Mouse (Mus musculus) spleen, adult 2 months (tissue): ENCODE results near the gene Dnajc6. TPM values are rescaled to one million over a fixed set of nuclear protein-coding genes. Genes with fewer than 3 reads are reported as not detected.

Experiments used
- DNase-seq, 2 experiments: peaks; one replicate each; pipeline versions ENCODE4 v3.0.0 to v3.0.0-alpha.2; 2012 to 2021; ENCODE audit warnings: low spot score in 2 of 2, low read depth in 1 of 2
- H3K27ac ChIP-seq: fragments of 200-500 bp; 2 replicates; pipeline ENCODE4 v1.5.1; 2012; ENCODE audit warnings: low read length, inconsistent platforms; ENCODE audit not compliant: insufficient read depth
- H3K27me3 ChIP-seq: fragments of 200-500 bp; 2 replicates; pipeline ENCODE4 v1.6.1; 2012; ENCODE audit warnings: mild to moderate bottlenecking, moderate library complexity, low read length, inconsistent platforms; ENCODE audit not compliant: control insufficient read depth, insufficient read depth
- H3K36me3 ChIP-seq: fragments of 200-500 bp; 2 replicates; pipeline ENCODE4 v1.6.1; 2012; ENCODE audit warnings: mild to moderate bottlenecking, low read length, inconsistent platforms; ENCODE audit not compliant: control insufficient read depth, insufficient read depth
- H3K4me1 ChIP-seq: fragments of 200-500 bp; 2 replicates; pipeline ENCODE4 v1.6.1; 2011; ENCODE audit warnings: inconsistent platforms; ENCODE audit not compliant: control insufficient read depth, insufficient read depth, insufficient read length
- H3K4me3 ChIP-seq: fragments of 200-500 bp; 2 replicates; pipeline ENCODE4 v1.5.1; 2011; ENCODE audit warnings: mild to moderate bottlenecking, inconsistent platforms; ENCODE audit not compliant: insufficient read depth, insufficient read length; ENCODE audit errors: extremely low read depth
- CTCF ChIP-seq: fragments of 200-500 bp; IDR thresholded peaks from 2 replicates; pipeline ENCODE4 v1.5.1; 2011; ENCODE audit warnings: mild to moderate bottlenecking, inconsistent platforms; ENCODE audit not compliant: insufficient read depth, insufficient read length, insufficient replicate concordance; ENCODE audit errors: extremely low read depth
- POLR2A ChIP-seq: fragments of 200-500 bp; IDR thresholded peaks from 2 replicates; pipeline ENCODE4 v1.6.1; 2011; ENCODE audit warnings: low read depth, low read length, inconsistent platforms
- WGBS: fragments of 180-500 bp; shearing (Covaris S2); methylation state at CpG from one replicate; pipeline ENCODE4 v1.1.7; 2018; 5-methylcytosine and 5-hydroxymethylcytosine counted together
- polyA plus RNA-seq: library from polyadenylated mRNA; depleted of rRNA; stranded (reverse); fragments of >200 nt; gene quantifications from 2 replicates; pipeline ENCODE4 v1.2.3, GENCODE M21; 2012

Dnajc6 gene
- polyA plus RNA-seq, 1 experiment: 1.6 TPM

DNA sequence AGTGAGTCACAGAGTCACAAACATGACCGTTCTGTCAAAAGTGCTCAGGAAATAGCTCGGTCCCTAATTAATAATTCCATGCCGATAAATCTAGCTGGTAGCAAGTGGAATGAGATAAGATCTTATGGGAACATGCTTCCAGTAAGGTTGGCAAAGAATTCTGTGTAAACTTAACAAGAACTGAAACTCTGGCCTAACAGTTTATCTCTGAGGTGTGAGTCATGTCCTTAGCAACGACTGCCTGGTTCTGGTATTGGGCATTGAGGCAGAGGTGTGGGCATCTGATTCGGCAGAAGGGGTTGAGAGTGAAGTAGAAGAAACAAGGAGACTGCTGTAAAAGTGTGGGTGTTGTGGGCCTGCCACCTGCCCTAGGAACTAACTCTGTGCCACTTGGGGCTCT, 173.4 kb downstream of the Dnajc6 start:
- H3K27ac ChIP-seq: no peak overlapping the region
- no peak overlapping the region for H3K4me3 ChIP-seq
- no peak for DNase-seq
- no peaks in the 10 kb centered on the region for H3K36me3 ChIP-seq
- TF ChIP-seq CTCF (no peak), POLR2A (no peak)
- WGBS: 79% methylated on average over 5 of the region's 5 CpGs
- H3K27me3 ChIP-seq: no peaks in the 10 kb centered on the region
- H3K4me1 ChIP-seq: no peaks in the 10 kb centered on the region

DNA sequence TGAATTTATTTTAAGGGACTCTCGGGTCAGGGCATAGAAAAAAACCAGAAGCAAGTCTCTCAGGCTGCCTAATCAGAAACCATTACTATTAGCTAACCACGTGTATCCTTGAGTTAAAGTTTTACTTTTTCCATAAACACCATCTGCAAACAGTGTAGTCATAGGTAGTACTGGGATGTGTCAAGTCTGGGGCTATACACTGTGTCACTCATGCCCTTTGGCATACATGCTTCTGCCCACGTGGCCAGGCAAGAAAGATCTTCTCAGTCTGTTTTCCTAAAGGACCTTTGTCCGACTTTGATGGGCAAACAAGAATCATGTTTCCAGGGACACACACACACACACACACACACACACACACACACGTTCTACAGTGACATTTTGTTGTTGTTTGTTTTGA, 178.3 kb downstream of the Dnajc6 start:
- no peaks in the 10 kb centered on the region for H3K4me1 ChIP-seq
- no peak overlapping the region for H3K27ac ChIP-seq
- 82% methylated on average over 5 of the region's 5 CpGs for WGBS
- H3K4me3 ChIP-seq: no peak overlapping the region
- no peaks in the 10 kb centered on the region for H3K27me3 ChIP-seq
- no peaks in the 10 kb centered on the region for H3K36me3 ChIP-seq
- DNase-seq: no peak
- no peak for TF ChIP-seq CTCF
- TF ChIP-seq POLR2A: no peak

DNA sequence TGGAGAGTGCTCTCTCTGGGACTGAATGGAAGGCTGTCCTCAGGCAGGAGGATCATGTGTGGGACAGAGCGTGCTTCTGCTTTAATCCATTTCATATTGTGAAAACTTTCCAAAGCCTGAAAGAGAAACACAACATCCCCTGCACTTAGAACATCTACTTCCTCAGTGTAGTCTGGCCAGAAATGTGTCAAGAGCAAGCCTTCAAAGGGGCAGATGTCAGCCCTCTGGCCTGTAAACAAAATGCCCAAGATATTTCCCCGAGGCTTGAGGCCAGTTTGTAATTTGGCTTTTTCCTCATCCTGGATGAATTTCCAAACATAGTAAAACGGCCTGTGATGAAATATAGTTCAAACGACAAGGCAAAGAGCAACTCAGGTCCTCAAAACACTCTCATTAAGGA, 179.3 kb downstream of the Dnajc6 start:
- DNase-seq: no peak

DNA sequence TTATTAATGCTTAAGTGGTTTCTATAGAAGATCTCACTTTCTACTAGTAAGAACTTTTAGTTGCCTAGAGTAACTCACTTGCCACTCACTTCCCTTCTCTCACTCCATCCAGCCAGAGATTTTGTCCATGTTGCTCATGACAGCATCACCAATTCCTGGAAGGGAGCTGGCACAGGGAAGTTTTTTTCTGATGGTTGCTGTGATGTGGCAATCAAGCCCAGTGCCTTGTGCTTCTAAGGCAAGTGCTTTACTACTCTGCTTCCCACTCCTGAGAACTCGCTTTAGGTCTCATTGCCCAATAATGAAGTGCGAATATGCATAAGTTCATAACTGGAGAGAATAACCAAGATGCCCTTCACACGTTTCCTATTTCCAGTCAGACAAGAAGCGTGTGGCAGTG, 186.2 kb downstream of the Dnajc6 start:
- 86% methylated on average over 4 of the region's 4 CpGs for WGBS
- H3K36me3 ChIP-seq: no peaks in the 10 kb centered on the region
- no peak for TF ChIP-seq CTCF
- TF ChIP-seq POLR2A: no peak
- no peak overlapping the region for H3K27ac ChIP-seq
- H3K4me3 ChIP-seq: no peak overlapping the region
- H3K4me1 ChIP-seq: no peaks in the 10 kb centered on the region
- H3K27me3 ChIP-seq: no peaks in the 10 kb centered on the region
- no peak for DNase-seq

More for the DNA sequence above, 179.3 kb downstream of the Dnajc6 start:
- H3K4me3 ChIP-seq: no peak overlapping the region
- H3K4me1 ChIP-seq: no peaks in the 10 kb centered on the region
- no peaks in the 10 kb centered on the region for H3K27me3 ChIP-seq
- whole genome bisulfite sequencing: 75% methylated on average over 4 of the region's 4 CpGs
- H3K36me3 ChIP-seq: no peaks in the 10 kb centered on the region
- no peak overlapping the region for H3K27ac ChIP-seq
- TF ChIP-seq CTCF: no peak
- TF ChIP-seq POLR2A: no peak

DNA sequence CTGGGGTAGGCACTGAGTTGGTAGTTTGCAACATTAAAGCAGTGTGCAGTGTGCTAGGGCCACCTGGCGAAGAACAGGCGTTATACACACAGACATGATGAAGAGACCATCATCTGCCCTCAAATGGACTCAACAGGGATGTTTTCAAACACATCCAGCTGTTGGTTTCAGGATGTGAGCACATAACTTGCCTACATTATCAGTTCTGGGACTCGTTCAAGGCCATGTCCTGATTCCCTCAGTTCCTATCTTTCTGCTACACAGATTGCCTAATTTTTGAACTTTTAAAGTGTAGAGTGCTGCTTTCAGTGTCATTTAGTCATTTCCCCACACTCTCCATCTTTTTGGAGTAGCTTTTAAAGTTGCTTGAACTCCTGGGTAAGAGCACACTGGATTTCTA, 186.6 kb downstream of the Dnajc6 start:
- no peaks in the 10 kb centered on the region for H3K27me3 ChIP-seq
- no peaks in the 10 kb centered on the region for H3K36me3 ChIP-seq
- no peak for DNase-seq
- WGBS: 83% methylated on average over 3 of the region's 3 CpGs
- TF ChIP-seq CTCF (no peak), POLR2A (no peak)
- H3K27ac ChIP-seq: no peak overlapping the region
- H3K4me1 ChIP-seq: no peaks in the 10 kb centered on the region
- no peak overlapping the region for H3K4me3 ChIP-seq

DNA sequence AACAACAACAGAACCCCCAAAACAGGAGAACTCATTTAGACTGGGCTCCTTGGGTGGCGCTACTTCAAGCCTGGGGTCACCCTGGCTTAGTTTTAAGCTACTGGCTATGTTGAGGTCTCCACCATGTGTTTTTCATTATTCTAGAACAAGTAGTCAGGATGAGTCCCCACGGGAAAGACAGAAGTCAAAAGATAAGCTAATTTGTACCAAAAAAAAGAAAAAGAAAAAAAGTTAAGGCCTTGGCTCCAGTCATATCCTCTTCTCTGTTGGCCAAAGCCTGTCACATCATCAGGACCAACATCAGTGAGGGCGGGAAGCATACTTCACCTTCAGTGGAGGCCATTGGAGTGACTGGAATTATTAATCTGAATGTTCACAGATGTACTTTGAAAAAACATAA, 188.4 kb downstream of the Dnajc6 start:
- Histone ChIP-seq H3K27me3 (no peaks in the 10 kb centered on the region), H3K4me3 (no peak overlapping the region), H3K4me1 (no peaks in the 10 kb centered on the region), H3K36me3 (no peaks in the 10 kb centered on the region), H3K27ac (no peak overlapping the region)
- TF ChIP-seq CTCF: no peak
- no peak for TF ChIP-seq POLR2A
- no peak for DNase-seq
- WGBS: 85% methylated on average over 3 of the region's 3 CpGs

DNA sequence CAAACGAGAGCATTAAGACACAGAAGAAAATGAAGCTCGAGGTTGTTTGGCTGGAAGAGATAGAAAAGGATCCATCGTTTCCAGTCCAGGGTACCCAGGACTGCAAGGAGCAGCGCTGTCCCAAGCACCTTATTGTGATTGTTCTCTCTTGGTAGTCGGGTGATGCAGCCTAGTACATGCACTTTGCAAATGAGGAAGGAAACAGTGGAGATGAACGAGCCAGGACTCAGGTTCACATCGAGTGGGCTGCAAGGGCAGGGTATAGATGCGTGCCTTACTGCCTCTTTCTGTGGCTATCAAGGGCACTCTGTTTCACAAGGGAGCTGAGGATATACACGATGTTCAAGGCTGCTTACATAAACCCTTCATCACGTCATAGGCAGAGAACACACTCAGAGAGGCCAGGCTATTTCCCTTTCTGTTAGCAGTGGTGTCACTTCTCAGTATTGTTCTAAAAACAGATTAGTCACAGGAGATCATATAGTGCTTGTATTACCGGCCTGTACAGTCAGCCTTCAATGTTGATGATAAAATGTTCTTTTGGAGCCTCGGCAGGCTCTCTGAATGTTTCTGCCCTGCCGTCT, 189.9 kb downstream of the Dnajc6 start:
- no peak overlapping the region for H3K27ac ChIP-seq
- no peak overlapping the region for H3K4me3 ChIP-seq
- no peak for TF ChIP-seq POLR2A
- TF ChIP-seq CTCF: no peak
- H3K27me3 ChIP-seq: no peaks in the 10 kb centered on the region
- DNase-seq: no peak
- 33% methylated on average over 13 of the region's 13 CpGs for WGBS
- H3K36me3 ChIP-seq: no peaks in the 10 kb centered on the region
- no peaks in the 10 kb centered on the region for H3K4me1 ChIP-seq
